Mouse (Mus musculus) colon, adult 2 months (tissue): Measurements from ENCODE around the gene Cldn15. TPM values are rescaled to one million over a fixed set of nuclear protein-coding genes. Genes with fewer than 3 reads are reported as not detected.

Experiments used
- polyA plus RNA-seq: library from polyadenylated mRNA; depleted of rRNA; stranded (reverse); fragments of >200 nt; gene quantifications from 2 replicates; pipeline ENCODE4 v1.2.3, GENCODE M21; 2012; rRNA removed

Cldn15 gene
- 178 and 190 TPM in 2 replicates for polyA plus RNA-seq

DNA sequence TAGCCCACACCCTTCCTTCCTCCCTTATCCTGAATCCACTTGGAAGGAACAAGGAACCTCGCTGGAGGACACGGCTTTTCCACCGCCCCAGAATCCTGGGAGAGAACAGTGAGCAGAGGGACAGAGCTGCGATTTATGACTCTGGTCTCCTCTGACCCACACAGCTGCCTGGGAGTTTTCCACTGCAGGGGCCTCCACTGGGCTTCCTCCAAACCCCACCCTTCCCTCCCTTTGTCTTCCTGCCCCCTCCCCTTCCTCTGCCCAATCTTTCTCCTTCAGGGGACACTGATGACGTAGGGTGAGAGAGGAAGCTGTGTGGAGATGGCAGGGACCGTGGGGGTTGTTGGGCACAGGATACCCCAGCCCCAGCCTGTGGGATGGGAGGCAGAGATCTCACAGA is at the start of gene Cldn15:
Gene Cldn15, plus strand, starts transcription at position 286 of the 400 bp plus-strand sequence.

DNA sequence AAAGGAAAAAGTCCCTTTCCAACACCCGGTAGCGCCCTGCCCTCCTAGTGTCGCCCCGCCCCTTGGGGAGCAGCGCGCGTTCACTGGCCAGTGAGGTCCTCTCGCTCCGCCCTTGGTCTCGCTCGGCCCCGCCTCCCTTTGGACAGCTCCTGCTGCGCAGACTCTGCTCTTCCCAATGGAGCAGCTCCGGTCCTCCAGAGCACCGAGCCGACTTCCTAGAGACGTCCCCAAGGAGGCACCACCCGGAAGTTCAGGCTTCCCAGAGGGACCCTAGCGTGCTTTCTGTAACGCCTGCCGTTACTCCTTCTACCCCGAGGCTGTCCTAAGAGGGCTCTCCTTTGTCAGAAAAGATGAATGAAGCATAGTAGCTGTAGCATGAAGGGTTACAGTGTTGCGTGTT is 13.4 kb upstream of the Cldn15 start, which contains the start of gene Fis1:
Gene Fis1, plus strand, starts transcription at position 261 of the 400 bp plus-strand sequence.

GRCm38 (mm10) chr5:136986695-136987137 is 20.3 kb downstream of the Cldn15 start, which contains the start of gene Plod3:
TSS of gene Plod3 (plus strand) at chr5:136987019.

DNA sequence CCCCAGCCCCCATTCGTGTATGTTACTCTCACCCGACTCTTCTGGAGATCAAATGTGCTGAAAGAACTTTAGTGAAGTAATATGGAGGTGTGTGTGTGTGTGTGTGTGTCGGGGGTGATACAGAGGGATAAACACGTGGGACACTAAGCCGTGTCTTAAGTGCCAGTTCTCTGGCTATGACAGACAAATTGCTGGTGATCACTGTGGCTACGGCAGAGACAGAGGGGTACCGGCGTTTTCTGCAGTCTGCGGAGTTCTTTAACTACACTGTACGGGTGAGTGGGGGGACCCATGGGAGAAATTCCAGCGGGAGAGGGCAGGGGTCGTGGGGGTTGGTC is 21.5 kb downstream of the Cldn15 start, which contains the start of gene Znhit1:
Gene Znhit1, minus strand, starts transcription at position 88 of the 338 bp plus-strand sequence.

Other genes starting within 250 kb of the Cldn15 start
- 0.27 and 2.0 TPM in 2 replicates for gene Col26a1, start 83.4 kb upstream of the Cldn15 start, polyA plus RNA-seq
- 7.9 and 8.7 TPM in 2 replicates for gene Ift22, start 58.5 kb upstream of the Cldn15 start, polyA plus RNA-seq
- gene Fis1, start 13.3 kb upstream of the Cldn15 start, polyA plus RNA-seq = 159 and 165 TPM in 2 replicates
- gene Plod3, start 20.4 kb downstream of the Cldn15 start, polyA plus RNA-seq = 46.7 and 47.3 TPM in 2 replicates
- 101 and 108 TPM in 2 replicates for gene Znhit1, start 21.4 kb downstream of the Cldn15 start, polyA plus RNA-seq
- 1.5 and 1.7 TPM in 2 replicates for gene Vgf, start 59.8 kb downstream of the Cldn15 start, polyA plus RNA-seq
- 68.4 and 82.9 TPM in 2 replicates for gene Ap1s1, start 79.5 kb downstream of the Cldn15 start, polyA plus RNA-seq
- 2.0 and 4.1 TPM in 2 replicates for gene Serpine1, start 105.7 kb downstream of the Cldn15 start, polyA plus RNA-seq
- gene Trim56, start 149.6 kb downstream of the Cldn15 start, polyA plus RNA-seq = 15.4 and 16.4 TPM in 2 replicates
- 959 and 1,230 TPM in 2 replicates for gene Muc3, start 182.7 kb downstream of the Cldn15 start, polyA plus RNA-seq
- 143 and 195 TPM in 2 replicates for gene Muc3a, start 245.8 kb downstream of the Cldn15 start, polyA plus RNA-seq